Mouse (Mus musculus): ENCODE results near the gene Plekha6.

GRCm38 (mm10) chr1:133221459-133221858, 57.4 kb downstream of the Plekha6 start:
- no peak for TF ChIP-seq CTCF (IDR thresholded peaks at IDR 0.05)
- no peak for TF ChIP-seq EP300 (IDR thresholded peaks at IDR 0.05)

All from lung, postnatal 0 days (tissue).